Mouse (Mus musculus) thymus, adult 2 months (tissue): ENCODE data around the gene Fpgs.

ENCODE experiments used
- CTCF ChIP-seq: fragments of 200-500 bp; IDR thresholded peaks from 2 replicates; pipeline ENCODE4 v1.5.1; 2012; ENCODE audit warnings: mild to moderate bottlenecking, control low read depth, low read length, moderate library complexity, borderline replicate concordance; ENCODE audit not compliant: control insufficient read depth, poor library complexity, insufficient read depth; ENCODE audit errors: extremely low read depth
- POLR2A ChIP-seq: fragments of 200-500 bp; IDR thresholded peaks from 2 replicates; pipeline ENCODE4 v1.6.1; 2012; ENCODE audit warnings: mild to moderate bottlenecking, low read length, control low read depth, moderate library complexity; ENCODE audit not compliant: control insufficient read depth, poor library complexity, insufficient read depth; ENCODE audit errors: extremely low read depth

- TF ChIP-seq POLR2A: no peak
- no peak for TF ChIP-seq CTCF
Observed at GRCm38 (mm10) chr2:32669876-32670275, 34.1 kb downstream of the Fpgs start.
